Mouse (Mus musculus) thymus, postnatal 36 days (tissue): ENCODE data around the gene Tle2.
A peak's percentile ranks its signal among the peaks of the same experiment; 100 is the strongest.

ENCODE experiments used
- DNase-seq, 2 experiments: peaks; one replicate each; pipeline ENCODE4 v3.0.0; 2022; ENCODE audit warnings: mixed read lengths in 2 of 2

The Tle2 gene

GRCm38 (mm10) chr10:81605974-81606751 is 31.8 kb downstream of the Tle2 start, which contains the start of gene BC025920:
Gene BC025920 (plus strand): TSS chr10:81606270.
- peak; percentile 80 to 85 for DNase-seq

- no peak for DNase-seq
Measured at GRCm38 (mm10) chr10:81608308-81608707, 33.9 kb downstream of the Tle2 start.

- DNase-seq = no peak
Measured at GRCm38 (mm10) chr10:81612779-81613178, 38.4 kb downstream of the Tle2 start.

- DNase-seq = no peak
Measured at GRCm38 (mm10) chr10:81615486-81615885, 41.1 kb downstream of the Tle2 start.

GRCm38 (mm10) chr10:81619976-81620375 is 45.6 kb downstream of the Tle2 start:
- DNase-seq = no peak

- no peak for DNase-seq
Measured at GRCm38 (mm10) chr10:81620786-81621185, 46.4 kb downstream of the Tle2 start.

- DNase-seq = no peak
Measured at GRCm38 (mm10) chr10:81623441-81623840, 49.1 kb downstream of the Tle2 start.

- no peak for DNase-seq
Measured at GRCm38 (mm10) chr10:81626101-81626993, 52.0 kb downstream of the Tle2 start.

- DNase-seq = peak; percentile 90 to 94
Measured at GRCm38 (mm10) chr10:81626994-81627835, 52.9 kb downstream of the Tle2 start, which contains the start of gene Sirt6. Gene Sirt6 (minus strand): TSS chr10:81627797.

- DNase-seq = no peak
Measured at GRCm38 (mm10) chr10:81627836-81628220, 53.5 kb downstream of the Tle2 start.

- DNase-seq = no peak
Measured at GRCm38 (mm10) chr10:81628390-81628789, 54.0 kb downstream of the Tle2 start, which contains the start of gene Ankrd24. Gene Ankrd24 (plus strand): TSS chr10:81628540.

GRCm38 (mm10) chr10:81633253-81634099 is 59.1 kb downstream of the Tle2 start:
- DNase-seq = peak; percentile 87 to 93

GRCm38 (mm10) chr10:81636338-81636737 is 62.0 kb downstream of the Tle2 start:
- no peak for DNase-seq

- no peak for DNase-seq
Measured at GRCm38 (mm10) chr10:81638101-81638500, 63.7 kb downstream of the Tle2 start.
